Mouse (Mus musculus): ENCODE data around the gene Ccdc142.
A peak's percentile ranks its signal among the peaks of the same experiment; 100 is the strongest.

Gene Ccdc142

GRCm38 (mm10) chr6:83084477-83084876, 16.9 kb upstream of the Ccdc142 start:
- DNase-seq (ENCODE audit: low read depth, low spot score) = no peak

GRCm38 (mm10) chr6:83086121-83087035, 15.0 kb upstream of the Ccdc142 start, which contains the start of gene Lbx2:
TSS of gene Lbx2 (plus strand) at chr6:83086367.
- no peak for DNase-seq (ENCODE audit: low read depth, low spot score)

GRCm38 (mm10) chr6:83087205-83087925, 14.0 kb upstream of the Ccdc142 start:
- DNase-seq (ENCODE audit: low read depth, low spot score) = no peak

- no peak for DNase-seq (ENCODE audit: low read depth, low spot score)
These were observed 13.5 kb upstream of the Ccdc142 start for GRCm38 (mm10) chr6:83087926-83088260.

- DNase-seq (ENCODE audit: low read depth, low spot score) = no peak
These were observed 8.8 kb upstream of the Ccdc142 start for GRCm38 (mm10) chr6:83092416-83093127.

GRCm38 (mm10) chr6:83095968-83096367, 5.4 kb upstream of the Ccdc142 start:
- no peak for DNase-seq (ENCODE audit: low read depth, low spot score)

GRCm38 (mm10) chr6:83098411-83098810, 3.0 kb upstream of the Ccdc142 start:
- no peak for DNase-seq (ENCODE audit: low read depth, low spot score)

- DNase-seq (ENCODE audit: low read depth, low spot score) = no peak
These were observed 521 bp downstream of the Ccdc142 start for GRCm38 (mm10) chr6:83101688-83102556.

GRCm38 (mm10) chr6:83103130-83103650, 1.8 kb downstream of the Ccdc142 start:
- DNase-seq (ENCODE audit: low read depth, low spot score) = no peak

- no peak for DNase-seq (ENCODE audit: low read depth, low spot score)
These were observed 2.8 kb downstream of the Ccdc142 start for GRCm38 (mm10) chr6:83104158-83104557.

GRCm38 (mm10) chr6:83107566-83108400, 6.4 kb downstream of the Ccdc142 start:
- DNase-seq (ENCODE audit: low read depth, low spot score) = no peak

GRCm38 (mm10) chr6:83108762-83109668, 7.6 kb downstream of the Ccdc142 start, which contains the start of gene Mrpl53:
TSS of gene Mrpl53 (plus strand) at chr6:83109040.
- DNase-seq (ENCODE audit: low read depth, low spot score) = no peak

- no peak for DNase-seq (ENCODE audit: low read depth, low spot score)
These were observed 10.2 kb downstream of the Ccdc142 start for GRCm38 (mm10) chr6:83111510-83112136.

GRCm38 (mm10) chr6:83115011-83115671, 13.7 kb downstream of the Ccdc142 start, which contains the start of gene Mogs:
TSS of gene Mogs (plus strand) at chr6:83115496.
- DNase-seq (ENCODE audit: low read depth, low spot score) = peak; percentile 86

GRCm38 (mm10) chr6:83115682-83116372, 14.4 kb downstream of the Ccdc142 start:
- no peak for DNase-seq (ENCODE audit: low read depth, low spot score)

GRCm38 (mm10) chr6:83116373-83117164, 15.2 kb downstream of the Ccdc142 start:
- no peak for DNase-seq (ENCODE audit: low read depth, low spot score)

GRCm38 (mm10) chr6:83117165-83117438, 15.7 kb downstream of the Ccdc142 start:
- DNase-seq (ENCODE audit: low read depth, low spot score) = no peak
